Mouse (Mus musculus): ENCODE data around the gene Kcnj9.

- TF ChIP-seq CTCF (IDR thresholded peaks at IDR 0.05; ENCODE audit: low read depth) (no peak), EP300 (optimal IDR thresholded peaks at IDR 0.05) (no peak)
Measured at GRCm38 (mm10) chr1:172274547-172274946, 54.6 kb downstream of the Kcnj9 start.
